Mouse (Mus musculus) embryonic fibroblast, embryonic 13.5 days (primary cell): Measurements from ENCODE around the gene Gm49673.
"Not testable (repeated sequence)": the region's sequence is repeated elsewhere in the genome, so short reads cannot be mapped to it uniquely, and the experiment has no call there.

Experiments used
- CTCF ChIP-seq: IDR thresholded peaks from 2 replicates; pipeline ENCODE4 v1.5.1; 2011; ENCODE audit warnings: mild to moderate bottlenecking, control low read depth, low read length, moderate library complexity, borderline replicate concordance; ENCODE audit not compliant: insufficient read depth
- POLR2A ChIP-seq: IDR thresholded peaks from 2 replicates; pipeline ENCODE4 v1.6.1; 2011; ENCODE audit warnings: low read depth, mild to moderate bottlenecking, control low read depth, low read length, moderate library complexity

DNA sequence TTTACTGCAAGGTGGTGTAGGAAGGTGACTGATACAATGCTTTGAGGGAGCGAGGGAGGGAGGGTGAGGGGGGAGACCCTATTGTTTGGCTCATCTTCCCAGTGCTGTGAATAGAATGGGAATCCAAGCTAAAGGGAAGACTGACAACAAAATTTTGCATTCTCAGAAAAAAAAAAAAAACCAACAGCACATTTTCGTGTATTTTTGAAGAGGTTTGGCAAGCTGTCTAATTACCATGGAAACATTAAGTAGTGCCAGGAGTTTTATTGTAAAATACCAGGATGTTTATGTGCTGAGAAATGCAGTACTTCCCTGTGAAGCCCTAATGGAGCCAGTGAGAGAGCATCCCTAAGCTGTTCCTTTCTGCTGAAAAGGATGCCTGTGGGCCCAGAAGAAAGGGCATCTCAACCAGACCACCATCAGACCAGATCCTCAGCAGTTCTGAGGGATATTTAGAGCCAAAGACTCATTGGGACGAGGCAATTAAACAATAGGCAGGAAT is 90.9 kb downstream of the Gm49673 start:
- not testable (repeated sequence) for TF ChIP-seq CTCF, POLR2A
